Mouse (Mus musculus) CD4-positive naive resting alpha-beta T cell, adult 57 days (primary cell): ENCODE data around the gene Gmppb. TPM values are rescaled to one million over a fixed set of nuclear protein-coding genes. Genes with fewer than 3 reads are reported as not detected.

Source experiments
- total RNA-seq: library from RNA; stranded (reverse); gene quantifications from one replicate; pipeline ENCODE4 v1.2.4, GENCODE M21; 2023

Gene Gmppb
- 23.9 TPM for total RNA-seq

GRCm38 (mm10) chr9:108049016-108049455 lies at the start of gene Gmppb:
Gene Gmppb (plus strand): TSS chr9:108049242.

GRCm38 (mm10) chr9:108001922-108002770 lies 46.9 kb upstream of the Gmppb start, which contains the start of gene Ip6k1:
Gene Ip6k1 (plus strand): TSS chr9:108002501.

GRCm38 (mm10) chr9:108052885-108053664 lies 4.0 kb downstream of the Gmppb start, which contains the start of gene Amigo3:
Gene Amigo3 (plus strand): TSS chr9:108053159.

GRCm38 (mm10) chr9:108080168-108080567 lies 31.1 kb downstream of the Gmppb start, which contains the start of gene Mst1:
Gene Mst1 (plus strand): TSS chr9:108080436.

GRCm38 (mm10) chr9:108082988-108083431 lies 34.0 kb downstream of the Gmppb start, which contains the start of gene Rnf123:
Gene Rnf123 (minus strand): TSS chr9:108083346.

GRCm38 (mm10) chr9:108094184-108094941 lies 45.3 kb downstream of the Gmppb start, which contains the start of gene Apeh:
Gene Apeh (minus strand): TSS chr9:108094606.

Other genes with a start within 250 kb of the Gmppb start
- 139 TPM for gene Rbm6, start 176.0 kb upstream of the Gmppb start, total RNA-seq
- 18.6 TPM for gene Mon1a, start 161.1 kb upstream of the Gmppb start, total RNA-seq
- 0.24 TPM for gene Mst1r, start 142.4 kb upstream of the Gmppb start, total RNA-seq
- gene Actl11, start 120.8 kb upstream of the Gmppb start, total RNA-seq: not detected
- gene Camkv, start 113.6 kb upstream of the Gmppb start, total RNA-seq: not detected
- 8.8 TPM for gene Traip, start 99.1 kb upstream of the Gmppb start, total RNA-seq
- 186 TPM for gene Uba7, start 73.7 kb upstream of the Gmppb start, total RNA-seq
- gene Gm20661, start 66.2 kb upstream of the Gmppb start, total RNA-seq: 0.89 TPM
- gene Inka1, start 63.4 kb upstream of the Gmppb start, total RNA-seq: 2.2 TPM
- 3.0 TPM for gene Cdhr4, start 56.7 kb upstream of the Gmppb start, total RNA-seq
- gene Gm20662, start 52.9 kb upstream of the Gmppb start, total RNA-seq: not detected
- 143 TPM for gene Ip6k1, start 46.7 kb upstream of the Gmppb start, total RNA-seq
- 6.9 TPM for gene Amigo3, start 3.9 kb downstream of the Gmppb start, total RNA-seq
- gene Mst1, start 31.2 kb downstream of the Gmppb start, total RNA-seq: 0.71 TPM
- gene Rnf123, start 34.1 kb downstream of the Gmppb start, total RNA-seq: 168 TPM
- gene Apeh, start 45.4 kb downstream of the Gmppb start, total RNA-seq: 110 TPM
- gene Bsn, start 141.1 kb downstream of the Gmppb start, total RNA-seq: 1.1 TPM
- 28.7 TPM for gene Dag1, start 214.7 kb downstream of the Gmppb start, total RNA-seq
- 4.9 TPM for gene Nicn1, start 241.2 kb downstream of the Gmppb start, total RNA-seq
- 1.7 TPM for gene Amt, start 247.6 kb downstream of the Gmppb start, total RNA-seq